Mouse (Mus musculus): ENCODE results near the gene Smtnl1. TPM values are rescaled to one million over a fixed set of nuclear protein-coding genes. Genes with fewer than 3 reads are reported as not detected.
A peak's percentile ranks its signal among the peaks of the same experiment; 100 is the strongest.

The Smtnl1 gene
- polyA plus RNA-seq, 1 experiment from 2014 or later, result 0.16 TPM

DNA sequence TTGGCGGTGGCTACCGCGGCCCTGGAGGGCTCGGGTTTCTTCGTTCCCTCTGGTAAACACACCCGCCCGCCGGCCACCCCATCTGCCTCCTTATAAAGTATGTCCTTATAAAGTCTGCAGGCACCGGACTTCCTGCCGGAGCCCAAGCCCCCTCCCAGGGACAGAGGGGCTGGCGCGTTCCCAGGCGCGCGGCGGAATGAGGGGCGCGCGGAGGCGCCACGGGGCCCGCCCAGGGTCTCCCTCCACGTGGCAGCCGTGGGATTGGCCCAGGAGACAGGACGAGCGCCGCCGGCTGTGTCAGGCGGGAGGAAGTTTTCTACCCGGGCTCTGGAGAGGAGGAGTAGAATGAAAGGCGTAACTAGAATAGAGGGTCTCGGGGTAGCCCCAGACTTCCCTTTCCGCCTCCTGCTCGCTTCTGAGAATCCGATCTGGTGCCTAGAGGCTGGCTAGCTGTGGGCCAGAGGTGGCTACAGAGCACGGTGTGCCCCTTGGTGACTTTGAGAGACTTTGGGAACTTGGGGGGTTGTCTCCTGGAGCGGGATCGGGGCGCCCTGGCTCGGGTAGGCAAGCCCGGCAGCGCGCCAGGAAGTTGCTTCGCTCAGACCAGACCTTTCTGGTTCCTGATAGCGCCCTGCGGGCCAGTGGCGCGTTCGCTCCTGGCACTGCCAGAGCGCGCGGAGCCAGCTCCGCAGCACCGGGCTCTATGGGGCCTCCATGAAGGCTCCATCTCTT is 17.7 kb upstream of the Smtnl1 start:
- WGBS, result under 1% methylated on average over 54 of the region's 54 CpGs
- peaks cover 9% of the 10 kb centered on the region; the same call in 1 of the 2 replicates for H3K4me1 ChIP-seq (ENCODE audit: control insufficient read depth, insufficient read depth, low read length)
- peak overlapping the region; percentile 82 for H3K9ac ChIP-seq (ENCODE audit: low read depth, low read length)

DNA sequence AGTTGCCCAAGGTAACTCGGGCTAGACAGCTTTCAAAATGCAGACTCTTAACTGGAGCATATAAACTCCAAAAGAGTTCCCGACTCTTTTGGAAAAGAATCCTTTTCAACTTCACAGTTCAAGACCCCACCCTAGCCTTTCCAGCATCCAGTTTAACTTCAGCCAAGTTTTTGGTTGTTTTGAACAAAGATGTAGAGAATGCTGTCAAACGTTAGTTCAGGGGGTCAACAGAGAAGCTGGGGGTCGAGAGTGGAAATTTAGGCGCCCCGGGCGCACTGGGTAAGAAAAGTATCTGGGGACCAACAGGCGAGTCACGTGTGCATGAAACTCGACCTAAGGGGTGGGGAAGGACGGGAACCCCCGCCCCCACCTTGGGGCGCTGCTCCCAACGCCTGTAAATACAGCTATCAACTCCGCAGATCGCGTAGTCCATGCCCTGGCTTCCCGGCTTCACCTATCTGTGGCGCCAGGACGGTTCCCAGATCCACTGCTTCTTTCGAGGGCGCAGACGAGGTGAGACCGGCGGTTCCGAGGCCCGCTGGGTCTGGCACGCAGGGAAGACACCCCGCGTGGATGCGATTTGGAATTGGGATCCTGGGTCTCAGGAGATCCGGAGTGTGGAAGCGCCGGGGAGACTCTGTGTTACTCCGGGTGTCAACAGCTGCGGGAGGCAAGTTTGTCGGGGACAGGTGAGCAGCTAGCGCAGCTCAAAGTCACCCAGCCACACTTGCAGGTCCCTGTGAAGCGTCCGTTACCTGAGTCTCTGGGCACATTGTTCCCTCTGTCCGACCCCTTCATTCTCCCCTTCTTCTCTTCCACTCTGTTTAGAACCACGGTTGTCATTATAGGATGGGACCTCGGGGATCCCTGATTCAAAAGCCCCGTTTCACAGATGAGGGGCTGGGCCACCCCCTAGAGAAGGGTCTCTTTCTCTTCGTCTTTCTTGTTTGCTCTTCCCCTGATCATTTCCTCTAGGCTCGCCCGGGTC is 16.8 kb upstream of the Smtnl1 start:
- ATAC-seq (ENCODE audit: low FRiP score, low TSS enrichment), result peak; percentile 33
- Histone ChIP-seq H3K36me3 (ENCODE audit: control insufficient read depth, insufficient read depth, low read length) (no peaks in the 10 kb centered on the region), H3K27me3 (ENCODE audit: control insufficient read depth, insufficient read depth, low read length) (0 out of 2 replicates have a peak, but pooled peaks cover 8% of the 10 kb centered on the region), H3K4me1 (ENCODE audit: control insufficient read depth, insufficient read depth, low read length) (peaks cover 9% of the 10 kb centered on the region; the same call in 1 of the 2 replicates), H3K9ac (ENCODE audit: low read depth, low read length) (peak overlapping the region; percentile 82), H3K4me3 (ENCODE audit: low read length) (peak overlapping the region; percentile 67), H3K9me3 (ENCODE audit: control insufficient read depth, low read length) (no peaks in the 10 kb centered on the region), H3K4me2 (replicated peaks; ENCODE audit: low read depth, low read length) (peak overlapping the region; percentile 74), H3K27ac (ENCODE audit: low read depth, low read length) (peak overlapping the region; percentile 78; the same call in 1 of the 2 replicates)
- WGBS, result under 1% methylated on average over 47 of the region's 47 CpGs

More for the DNA sequence above, 17.7 kb upstream of the Smtnl1 start:
- Histone ChIP-seq H3K27ac (ENCODE audit: low read depth, low read length) (peak overlapping the region; percentile 78), H3K27me3 (ENCODE audit: control insufficient read depth, insufficient read depth, low read length) (0 out of 2 replicates have a peak, but pooled peaks cover 8% of the 10 kb centered on the region), H3K36me3 (ENCODE audit: control insufficient read depth, insufficient read depth, low read length) (no peaks in the 10 kb centered on the region), H3K9me3 (ENCODE audit: control insufficient read depth, low read length) (no peaks in the 10 kb centered on the region), H3K4me2 (replicated peaks; ENCODE audit: low read depth, low read length) (peak overlapping the region; percentile 74), H3K4me3 (ENCODE audit: low read length) (peak overlapping the region; percentile 67)
- peak; percentile 95 for ATAC-seq (ENCODE audit: low FRiP score, low TSS enrichment)

DNA sequence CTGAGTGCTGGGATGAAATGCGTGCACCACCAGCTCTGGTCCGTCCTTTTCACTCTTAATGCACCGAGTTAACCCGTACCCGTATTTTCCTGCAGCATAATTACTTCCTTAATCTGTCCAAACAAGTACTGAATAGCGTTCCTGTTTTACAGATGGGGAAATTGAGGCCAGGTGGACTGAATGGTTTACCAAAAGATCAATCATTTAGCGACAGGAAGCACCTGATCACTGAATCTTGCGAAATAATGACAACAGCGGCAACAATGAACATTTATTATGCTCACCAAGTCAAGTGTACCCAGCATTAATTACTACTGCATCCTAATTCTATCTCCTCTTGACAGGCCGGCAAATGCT is 16.1 kb upstream of the Smtnl1 start, which contains the start of gene Slc43a1:
Gene Slc43a1, plus strand, starts transcription at position 258 of the 357 bp plus-strand sequence.
- Histone ChIP-seq H3K4me3 (ENCODE audit: low read length) (peak within 1 kb of the TSS; percentile 67), H3K27me3 (ENCODE audit: control insufficient read depth, insufficient read depth, low read length) (0 out of 2 replicates have a peak, but pooled peaks cover 8% of the 10 kb centered on the region), H3K4me2 (replicated peaks; ENCODE audit: low read depth, low read length) (peak within 1 kb of the TSS; percentile 74), H3K4me1 (ENCODE audit: control insufficient read depth, insufficient read depth, low read length) (peaks cover 9% of the 10 kb centered on the region; the same call in 1 of the 2 replicates), H3K9ac (ENCODE audit: low read depth, low read length) (peak within 1 kb of the TSS; percentile 82), H3K9me3 (ENCODE audit: control insufficient read depth, low read length) (no peaks in the 10 kb centered on the region), H3K27ac (ENCODE audit: low read depth, low read length) (peak within 1 kb of the TSS; percentile 78; the same call in 1 of the 2 replicates), H3K36me3 (ENCODE audit: control insufficient read depth, insufficient read depth, low read length) (no peaks in the 10 kb centered on the region)
- ATAC-seq (ENCODE audit: low FRiP score, low TSS enrichment), result no peak
- WGBS, result 13% methylated on average over 10 of the region's 10 CpGs

DNA sequence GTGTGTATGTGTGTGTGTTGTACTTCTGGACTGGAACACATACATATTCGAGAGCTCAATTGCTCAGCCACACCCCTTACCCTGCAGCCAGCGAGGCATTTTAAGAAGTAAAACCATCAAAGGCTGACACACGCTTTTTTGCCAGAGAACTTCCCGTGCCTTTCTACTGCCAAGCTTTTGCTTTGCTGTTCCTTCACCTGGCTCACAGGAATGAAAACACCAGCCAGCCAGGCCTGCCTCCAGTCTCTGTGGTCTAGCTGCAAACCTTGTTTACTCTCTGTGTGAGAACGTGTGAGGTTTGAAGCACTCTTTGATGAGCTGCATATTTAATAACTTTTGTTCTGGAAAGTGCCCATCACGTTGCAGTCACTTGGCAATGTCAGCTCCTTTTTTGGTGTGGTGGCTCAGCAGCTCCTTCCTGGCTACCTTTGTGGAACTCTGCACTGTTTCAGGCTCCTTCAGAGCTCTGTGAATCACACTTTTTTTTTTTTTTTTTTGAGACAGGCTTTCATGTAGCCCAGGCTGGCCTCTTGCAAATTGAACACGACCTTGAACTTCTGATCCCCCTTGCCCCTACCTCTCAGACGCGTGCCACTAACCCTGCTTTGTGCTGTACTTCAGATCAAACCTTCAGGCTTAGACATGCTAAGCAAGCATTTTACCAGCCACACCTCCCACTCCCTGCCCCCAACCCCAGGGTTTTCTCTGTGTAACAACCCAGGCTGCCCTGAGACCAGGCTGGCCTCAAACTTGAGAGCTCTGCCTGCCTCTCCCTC is 15.6 kb upstream of the Smtnl1 start:
- no peaks in the 10 kb centered on the region for H3K9me3 ChIP-seq (ENCODE audit: control insufficient read depth, low read length)
- H3K9ac ChIP-seq (ENCODE audit: low read depth, low read length), result no peak overlapping the region
- H3K36me3 ChIP-seq (ENCODE audit: control insufficient read depth, insufficient read depth, low read length), result no peaks in the 10 kb centered on the region
- peaks cover 9% of the 10 kb centered on the region; the same call in 1 of the 2 replicates for H3K4me1 ChIP-seq (ENCODE audit: control insufficient read depth, insufficient read depth, low read length)
- H3K4me3 ChIP-seq (ENCODE audit: low read length), result no peak overlapping the region; the same call in 1 of the 2 replicates
- no peak overlapping the region for H3K27ac ChIP-seq (ENCODE audit: low read depth, low read length)
- ATAC-seq (ENCODE audit: low FRiP score, low TSS enrichment), result no peak
- WGBS, result 29% methylated on average over 9 of the region's 9 CpGs
- 0 out of 2 replicates have a peak, but pooled peaks cover 8% of the 10 kb centered on the region for H3K27me3 ChIP-seq (ENCODE audit: control insufficient read depth, insufficient read depth, low read length)
- H3K4me2 ChIP-seq (replicated peaks; ENCODE audit: low read depth, low read length), result peak overlapping the region; percentile 74; the same call in 1 of the 2 replicates

DNA sequence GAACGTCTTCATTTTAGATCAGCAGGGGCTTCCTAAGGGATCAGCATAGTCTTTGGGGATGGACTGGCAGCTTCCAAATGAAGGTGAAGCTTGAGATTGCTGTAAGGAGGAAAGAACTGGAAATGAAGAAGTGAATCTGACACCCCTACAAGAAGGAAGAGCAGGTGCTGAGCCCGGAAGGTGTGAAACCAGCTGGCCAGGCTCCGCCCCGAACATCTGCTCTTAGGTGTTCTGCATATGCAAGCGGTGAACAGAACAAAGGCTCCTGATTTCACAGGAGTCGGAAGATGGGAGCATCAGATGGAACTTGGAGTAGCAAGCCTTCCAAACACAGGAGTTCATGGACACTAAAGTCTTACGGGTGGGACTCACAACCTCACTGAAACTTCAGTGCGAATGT is 14.7 kb upstream of the Smtnl1 start:
- Histone ChIP-seq H3K9ac (ENCODE audit: low read depth, low read length) (no peak overlapping the region), H3K4me3 (ENCODE audit: low read length) (no peak overlapping the region), H3K9me3 (ENCODE audit: control insufficient read depth, low read length) (no peaks in the 10 kb centered on the region), H3K4me2 (replicated peaks; ENCODE audit: low read depth, low read length) (no peak overlapping the region), H3K27ac (ENCODE audit: low read depth, low read length) (no peak overlapping the region), H3K27me3 (ENCODE audit: control insufficient read depth, insufficient read depth, low read length) (0 out of 2 replicates have a peak, but pooled peaks cover 8% of the 10 kb centered on the region), H3K36me3 (ENCODE audit: control insufficient read depth, insufficient read depth, low read length) (no peaks in the 10 kb centered on the region), H3K4me1 (ENCODE audit: control insufficient read depth, insufficient read depth, low read length) (peaks cover 7% of the 10 kb centered on the region; the same call in 1 of the 2 replicates)
- 54% methylated on average over 8 of the region's 8 CpGs for WGBS
- ATAC-seq (ENCODE audit: low FRiP score, low TSS enrichment), result no peak

DNA sequence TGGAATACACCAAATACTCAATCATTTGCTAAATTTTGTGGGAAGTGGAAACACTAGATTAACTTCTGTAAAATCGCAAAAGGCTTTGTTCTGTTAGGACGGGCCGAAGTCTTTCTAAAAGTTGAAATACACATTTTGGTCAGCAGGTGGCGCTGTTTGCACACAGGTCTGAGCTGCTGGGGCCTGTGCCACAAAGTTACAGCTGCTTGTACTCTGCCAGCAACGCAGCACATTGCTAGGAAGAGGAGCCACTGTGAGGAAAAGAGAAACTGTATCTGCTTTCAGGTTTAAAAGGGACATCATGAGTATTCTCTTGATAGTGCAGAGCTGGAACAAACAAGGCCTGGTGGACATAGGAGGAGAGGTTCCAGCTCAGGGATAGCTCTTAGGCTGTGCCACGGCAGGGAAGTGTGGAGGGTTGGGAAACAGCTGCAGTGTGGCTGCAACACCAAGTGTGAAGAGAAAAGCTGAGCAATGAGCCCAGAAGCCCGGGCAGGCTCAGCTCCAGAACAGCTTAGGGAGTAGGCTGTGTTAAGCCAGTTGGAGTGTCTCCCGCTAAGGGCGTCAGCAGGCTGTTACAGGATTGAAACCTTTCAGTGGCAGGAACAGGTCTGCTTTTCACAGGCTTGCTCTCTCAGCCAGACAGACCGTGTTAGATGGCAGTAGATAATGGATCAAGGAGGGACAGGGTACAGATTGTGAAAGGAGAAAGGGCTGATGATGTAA is 9.4 kb upstream of the Smtnl1 start:
- H3K27ac ChIP-seq (ENCODE audit: low read depth, low read length), result no peak overlapping the region
- H3K4me2 ChIP-seq (replicated peaks; ENCODE audit: low read depth, low read length), result no peak overlapping the region
- 36% methylated on average over 10 of the region's 10 CpGs for WGBS

DNA sequence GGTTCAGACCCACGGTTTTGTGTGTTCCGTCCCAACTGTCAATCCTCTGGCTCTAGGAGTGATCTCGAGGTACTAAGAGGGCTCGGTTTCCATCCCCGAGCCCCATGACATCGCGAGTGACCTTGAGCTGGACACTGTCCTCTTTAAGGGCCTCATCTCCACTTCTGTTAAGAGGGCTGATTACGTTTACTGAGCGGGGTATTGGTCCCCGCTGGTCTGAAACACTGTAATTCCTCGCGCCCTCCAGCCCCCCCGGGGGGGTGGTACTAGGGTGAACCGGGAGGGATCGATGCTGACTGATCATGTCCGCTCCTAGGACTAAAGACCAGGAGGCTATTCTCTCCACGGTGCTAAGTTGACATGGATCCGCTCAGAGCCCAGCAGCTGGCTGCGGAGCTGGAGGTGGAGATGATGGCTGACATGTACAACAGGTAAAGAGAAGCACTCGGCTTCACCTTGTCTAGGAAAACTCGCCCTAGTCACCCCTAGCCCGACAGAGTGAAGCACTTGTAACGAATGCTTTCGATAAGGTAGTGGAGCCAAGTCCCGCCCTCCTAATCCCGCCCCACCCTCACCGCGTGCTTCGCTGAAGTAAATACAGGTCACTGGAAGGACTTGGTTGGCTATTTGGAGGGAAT is 5.0 kb upstream of the Smtnl1 start:
- H3K36me3 ChIP-seq (ENCODE audit: control insufficient read depth, insufficient read depth, low read length), result peaks cover 13% of the 10 kb centered on the region
- peak; percentile 11; the same call in 1 of the 2 replicates for ATAC-seq (ENCODE audit: low FRiP score, low TSS enrichment)
- WGBS, result under 1% methylated on average over 29 of the region's 29 CpGs

More for the DNA sequence above, 9.4 kb upstream of the Smtnl1 start:
- H3K4me1 ChIP-seq (ENCODE audit: control insufficient read depth, insufficient read depth, low read length), result peaks cover 6% of the 10 kb centered on the region; the same call in 1 of the 2 replicates
- ATAC-seq (ENCODE audit: low FRiP score, low TSS enrichment), result peak; percentile 64; the same call in 1 of the 2 replicates
- H3K9ac ChIP-seq (ENCODE audit: low read depth, low read length), result no peak overlapping the region; the same call in 1 of the 2 replicates
- H3K36me3 ChIP-seq (ENCODE audit: control insufficient read depth, insufficient read depth, low read length), result peaks cover 13% of the 10 kb centered on the region
- H3K4me3 ChIP-seq (ENCODE audit: low read length), result no peak overlapping the region
- H3K27me3 ChIP-seq (ENCODE audit: control insufficient read depth, insufficient read depth, low read length), result no peaks in the 10 kb centered on the region
- H3K9me3 ChIP-seq (ENCODE audit: control insufficient read depth, low read length), result no peaks in the 10 kb centered on the region

More for the DNA sequence above, 5.0 kb upstream of the Smtnl1 start:
- Histone ChIP-seq H3K27me3 (ENCODE audit: control insufficient read depth, insufficient read depth, low read length) (no peaks in the 10 kb centered on the region), H3K9ac (ENCODE audit: low read depth, low read length) (peak overlapping the region; percentile 54), H3K4me1 (ENCODE audit: control insufficient read depth, insufficient read depth, low read length) (peaks cover 10% of the 10 kb centered on the region; the same call in 1 of the 2 replicates), H3K4me3 (ENCODE audit: low read length) (peak overlapping the region; percentile 97), H3K9me3 (ENCODE audit: control insufficient read depth, low read length) (no peaks in the 10 kb centered on the region), H3K4me2 (replicated peaks; ENCODE audit: low read depth, low read length) (peak overlapping the region; percentile 80), H3K27ac (ENCODE audit: low read depth, low read length) (peak overlapping the region; percentile 38)
